Mouse (Mus musculus) ES-Bruce4 (cell line): ENCODE data around the gene Gse1.

Experiments used
- CTCF ChIP-seq: IDR thresholded peaks from one replicate; pipeline ENCODE4 v1.8.1; 2011; ENCODE audit warnings: low read depth, low read length
- POLR2A ChIP-seq: IDR thresholded peaks from one replicate; pipeline ENCODE4 v1.8.1; 2011; ENCODE audit warnings: low read length; ENCODE audit not compliant: insufficient read depth

GRCm38 (mm10) chr8:120347734-120348341 is 119.6 kb downstream of the Gse1 start:
- TF ChIP-seq CTCF, result no peak
- no peak for TF ChIP-seq POLR2A
